Mouse (Mus musculus): Measurements from ENCODE around the gene Lama1. TPM values are rescaled to one million over a fixed set of nuclear protein-coding genes. Genes with fewer than 3 reads are reported as not detected.

The Lama1 gene
- polyA plus RNA-seq, 1 experiment from 2014 or later = 0.84 TPM

- ATAC-seq (ENCODE audit: insufficient number of reproducible peaks, insufficient read depth, low FRiP score, low read depth) = no peak
- Histone ChIP-seq H3K36me3 (ENCODE audit: control insufficient read depth, insufficient read depth, low read length) (no peaks in the 10 kb centered on the region), H3K4me3 (ENCODE audit: control insufficient read depth in 1 of 2, insufficient read depth in 1 of 2, low read depth in 1 of 2, low read length in 2 of 2) (no peak overlapping the region), H3K9me3 (ENCODE audit: control insufficient read depth, low read length) (no peaks in the 10 kb centered on the region), H3K27me3 (ENCODE audit: control insufficient read depth, insufficient read depth, low read length) (no peaks in the 10 kb centered on the region), H3K27ac (replicated peaks in 1 of 2; ENCODE audit: control insufficient read depth in 1 of 2, insufficient read depth in 1 of 2, low read depth in 2 of 2, low read length in 2 of 2) (no peak overlapping the region), H3K4me2 (ENCODE audit: low read length) (no peak overlapping the region), H3K9ac (ENCODE audit: low read length) (no peak overlapping the region), H3K4me1 (ENCODE audit: control insufficient read depth in 2 of 2, insufficient read depth in 2 of 2, low read length in 2 of 2) (no peaks in the 10 kb centered on the region)
- 59% methylated on average over 7 of the region's 7 CpGs for WGBS
Observed at GRCm38 (mm10) chr17:67712929-67713328, 15.9 kb downstream of the Lama1 start.

GRCm38 (mm10) chr17:67715466-67715865 is 18.4 kb downstream of the Lama1 start:
- Histone ChIP-seq H3K9ac (ENCODE audit: low read length) (no peak overlapping the region), H3K4me2 (ENCODE audit: low read length) (no peak overlapping the region), H3K27ac (replicated peaks in 1 of 2; ENCODE audit: control insufficient read depth in 1 of 2, insufficient read depth in 1 of 2, low read depth in 2 of 2, low read length in 2 of 2) (no peak overlapping the region), H3K4me1 (ENCODE audit: control insufficient read depth in 2 of 2, insufficient read depth in 2 of 2, low read length in 2 of 2) (no peaks in the 10 kb centered on the region), H3K4me3 (ENCODE audit: control insufficient read depth in 1 of 2, insufficient read depth in 1 of 2, low read depth in 1 of 2, low read length in 2 of 2) (no peak overlapping the region), H3K9me3 (ENCODE audit: control insufficient read depth, low read length) (no peaks in the 10 kb centered on the region), H3K27me3 (ENCODE audit: control insufficient read depth, insufficient read depth, low read length) (no peaks in the 10 kb centered on the region), H3K36me3 (ENCODE audit: control insufficient read depth, insufficient read depth, low read length) (no peaks in the 10 kb centered on the region)
- no peak for ATAC-seq (ENCODE audit: insufficient number of reproducible peaks, insufficient read depth, low FRiP score, low read depth)
- WGBS = 77% methylated on average over 19 of the region's 19 CpGs

- no peaks in the 10 kb centered on the region for H3K4me1 ChIP-seq (ENCODE audit: control insufficient read depth in 2 of 2, insufficient read depth in 2 of 2, low read length in 2 of 2)
- no peak overlapping the region for H3K9ac ChIP-seq (ENCODE audit: low read length)
- ATAC-seq (ENCODE audit: insufficient number of reproducible peaks, insufficient read depth, low FRiP score, low read depth) = no peak
- H3K4me3 ChIP-seq (ENCODE audit: control insufficient read depth in 1 of 2, insufficient read depth in 1 of 2, low read depth in 1 of 2, low read length in 2 of 2) = no peak overlapping the region
- H3K36me3 ChIP-seq (ENCODE audit: control insufficient read depth, insufficient read depth, low read length) = no peaks in the 10 kb centered on the region
- no peak overlapping the region for H3K4me2 ChIP-seq (ENCODE audit: low read length)
- H3K27ac ChIP-seq (replicated peaks in 1 of 2; ENCODE audit: control insufficient read depth in 1 of 2, insufficient read depth in 1 of 2, low read depth in 2 of 2, low read length in 2 of 2) = no peak overlapping the region
- 80% methylated on average over 7 of the region's 7 CpGs for WGBS
- H3K9me3 ChIP-seq (ENCODE audit: control insufficient read depth, low read length) = no peaks in the 10 kb centered on the region
- no peaks in the 10 kb centered on the region for H3K27me3 ChIP-seq (ENCODE audit: control insufficient read depth, insufficient read depth, low read length)
Observed at GRCm38 (mm10) chr17:67722055-67722454, 25.0 kb downstream of the Lama1 start.

- H3K27ac ChIP-seq (replicated peaks in 1 of 2; ENCODE audit: control insufficient read depth in 1 of 2, insufficient read depth in 1 of 2, low read depth in 2 of 2, low read length in 2 of 2) = no peak overlapping the region
- H3K27me3 ChIP-seq (ENCODE audit: control insufficient read depth, insufficient read depth, low read length) = no peaks in the 10 kb centered on the region
- H3K36me3 ChIP-seq (ENCODE audit: control insufficient read depth, insufficient read depth, low read length) = no peaks in the 10 kb centered on the region
- 97% methylated on average over 1 of the region's 1 CpGs for WGBS
- H3K9ac ChIP-seq (ENCODE audit: low read length) = no peak overlapping the region
- H3K9me3 ChIP-seq (ENCODE audit: control insufficient read depth, low read length) = no peaks in the 10 kb centered on the region
- no peaks in the 10 kb centered on the region for H3K4me1 ChIP-seq (ENCODE audit: control insufficient read depth in 2 of 2, insufficient read depth in 2 of 2, low read length in 2 of 2)
- no peak overlapping the region for H3K4me3 ChIP-seq (ENCODE audit: control insufficient read depth in 1 of 2, insufficient read depth in 1 of 2, low read depth in 1 of 2, low read length in 2 of 2)
- ATAC-seq (ENCODE audit: insufficient number of reproducible peaks, insufficient read depth, low FRiP score, low read depth) = no peak
- no peak overlapping the region for H3K4me2 ChIP-seq (ENCODE audit: low read length)
Observed at GRCm38 (mm10) chr17:67722578-67722977, 25.5 kb downstream of the Lama1 start.

- Histone ChIP-seq H3K4me3 (ENCODE audit: control insufficient read depth in 1 of 2, insufficient read depth in 1 of 2, low read depth in 1 of 2, low read length in 2 of 2) (no peak overlapping the region), H3K9me3 (ENCODE audit: control insufficient read depth, low read length) (no peaks in the 10 kb centered on the region), H3K27ac (replicated peaks in 1 of 2; ENCODE audit: control insufficient read depth in 1 of 2, insufficient read depth in 1 of 2, low read depth in 2 of 2, low read length in 2 of 2) (no peak overlapping the region), H3K4me2 (ENCODE audit: low read length) (no peak overlapping the region), H3K27me3 (ENCODE audit: control insufficient read depth, insufficient read depth, low read length) (no peaks in the 10 kb centered on the region), H3K36me3 (ENCODE audit: control insufficient read depth, insufficient read depth, low read length) (no peaks in the 10 kb centered on the region), H3K4me1 (ENCODE audit: control insufficient read depth in 2 of 2, insufficient read depth in 2 of 2, low read length in 2 of 2) (no peaks in the 10 kb centered on the region), H3K9ac (ENCODE audit: low read length) (no peak overlapping the region)
- WGBS = 82% methylated on average over 14 of the region's 14 CpGs
- ATAC-seq (ENCODE audit: insufficient number of reproducible peaks, insufficient read depth, low FRiP score, low read depth) = no peak
Observed at GRCm38 (mm10) chr17:67723175-67724067, 26.4 kb downstream of the Lama1 start.

GRCm38 (mm10) chr17:67726601-67727000 is 29.5 kb downstream of the Lama1 start:
- Histone ChIP-seq H3K27me3 (ENCODE audit: control insufficient read depth, insufficient read depth, low read length) (no peaks in the 10 kb centered on the region), H3K9ac (ENCODE audit: low read length) (no peak overlapping the region), H3K9me3 (ENCODE audit: control insufficient read depth, low read length) (no peaks in the 10 kb centered on the region), H3K4me2 (ENCODE audit: low read length) (no peak overlapping the region), H3K27ac (replicated peaks in 1 of 2; ENCODE audit: control insufficient read depth in 1 of 2, insufficient read depth in 1 of 2, low read depth in 2 of 2, low read length in 2 of 2) (no peak overlapping the region), H3K4me1 (ENCODE audit: control insufficient read depth in 2 of 2, insufficient read depth in 2 of 2, low read length in 2 of 2) (peaks cover 5 to 7% of the 10 kb centered on the region in 2 experiments; a peak in 3 of 4 replicates), H3K36me3 (ENCODE audit: control insufficient read depth, insufficient read depth, low read length) (no peaks in the 10 kb centered on the region), H3K4me3 (ENCODE audit: control insufficient read depth in 1 of 2, insufficient read depth in 1 of 2, low read depth in 1 of 2, low read length in 2 of 2) (no peak overlapping the region)
- 91% methylated on average over 11 of the region's 11 CpGs for WGBS
- no peak for ATAC-seq (ENCODE audit: insufficient number of reproducible peaks, insufficient read depth, low FRiP score, low read depth)

- ATAC-seq (ENCODE audit: insufficient number of reproducible peaks, insufficient read depth, low FRiP score, low read depth) = no peak
- peaks cover 13 to 16% of the 10 kb centered on the region in 2 experiments for H3K4me1 ChIP-seq (ENCODE audit: control insufficient read depth in 2 of 2, insufficient read depth in 2 of 2, low read length in 2 of 2)
- no peaks in the 10 kb centered on the region for H3K27me3 ChIP-seq (ENCODE audit: control insufficient read depth, insufficient read depth, low read length)
- H3K9ac ChIP-seq (ENCODE audit: low read length) = no peak overlapping the region
- no peaks in the 10 kb centered on the region for H3K36me3 ChIP-seq (ENCODE audit: control insufficient read depth, insufficient read depth, low read length)
- no peak overlapping the region for H3K4me3 ChIP-seq (ENCODE audit: control insufficient read depth in 1 of 2, insufficient read depth in 1 of 2, low read depth in 1 of 2, low read length in 2 of 2)
- no peaks in the 10 kb centered on the region for H3K9me3 ChIP-seq (ENCODE audit: control insufficient read depth, low read length)
- H3K27ac ChIP-seq (replicated peaks in 1 of 2; ENCODE audit: control insufficient read depth in 1 of 2, insufficient read depth in 1 of 2, low read depth in 2 of 2, low read length in 2 of 2) = no peak overlapping the region
- WGBS = 66% methylated on average over 7 of the region's 7 CpGs
- H3K4me2 ChIP-seq (ENCODE audit: low read length) = no peak overlapping the region
Observed at GRCm38 (mm10) chr17:67728751-67729150, 31.7 kb downstream of the Lama1 start.
